Mouse (Mus musculus) right cerebral cortex, postnatal 14 days (tissue): Measurements from ENCODE around the gene Tdp2.
A peak's percentile ranks its signal among the peaks of the same experiment; 100 is the strongest.

Source experiments
- DNase-seq: peaks from one replicate; pipeline ENCODE4 v3.0.0; 2022

Tdp2 gene

DNA sequence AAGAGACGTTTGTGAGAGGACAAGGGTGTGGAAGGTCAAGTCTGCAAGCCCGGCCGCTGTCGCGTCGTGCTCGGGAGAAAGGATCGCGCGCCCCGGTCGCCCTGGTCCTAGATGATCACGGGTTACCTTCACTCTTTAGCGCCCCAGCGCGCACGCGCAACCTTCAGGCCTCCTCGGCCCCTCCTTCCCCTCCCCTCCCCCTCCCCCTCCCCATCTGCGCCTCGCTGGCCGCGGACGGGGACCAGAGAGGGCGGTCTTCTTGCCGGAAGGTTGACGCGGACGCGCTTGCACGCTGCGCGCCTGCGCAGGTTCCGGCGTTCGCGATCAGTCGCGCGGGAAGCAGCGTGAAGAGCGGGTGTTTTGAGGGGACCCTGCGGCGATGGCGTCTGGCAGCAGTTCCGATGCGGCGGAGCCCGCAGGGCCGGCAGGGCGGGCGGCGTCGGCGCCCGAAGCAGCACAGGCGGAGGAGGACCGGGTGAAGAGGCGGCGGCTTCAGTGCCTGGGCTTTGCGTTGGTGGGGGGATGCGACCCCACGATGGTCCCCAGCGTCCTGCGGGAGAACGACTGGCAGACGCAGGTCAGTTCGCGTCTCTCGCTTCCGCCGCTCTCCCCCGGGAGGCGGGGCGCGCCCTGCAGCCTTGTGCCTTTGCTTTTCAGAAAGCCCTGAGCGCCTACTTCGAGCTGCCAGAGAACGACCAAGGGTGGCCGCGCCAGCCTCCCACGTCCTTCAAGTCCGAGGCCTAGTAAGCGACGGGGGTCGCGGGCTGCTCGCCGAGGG is at the start of gene Tdp2, which contains the start of gene Acot13:
Tdp2 (plus strand) TSS at position 327 of the 778 bp plus-strand sequence.
Acot13 (minus strand) TSS at position 188 of the 778 bp plus-strand sequence.
- DNase-seq, result peak; percentile 94

- no peak for DNase-seq
Observed at GRCm38 (mm10) chr13:24781916-24782315, 49.6 kb upstream of the Tdp2 start.

GRCm38 (mm10) chr13:24786014-24786490 is 45.4 kb upstream of the Tdp2 start:
- DNase-seq, result no peak

DNA sequence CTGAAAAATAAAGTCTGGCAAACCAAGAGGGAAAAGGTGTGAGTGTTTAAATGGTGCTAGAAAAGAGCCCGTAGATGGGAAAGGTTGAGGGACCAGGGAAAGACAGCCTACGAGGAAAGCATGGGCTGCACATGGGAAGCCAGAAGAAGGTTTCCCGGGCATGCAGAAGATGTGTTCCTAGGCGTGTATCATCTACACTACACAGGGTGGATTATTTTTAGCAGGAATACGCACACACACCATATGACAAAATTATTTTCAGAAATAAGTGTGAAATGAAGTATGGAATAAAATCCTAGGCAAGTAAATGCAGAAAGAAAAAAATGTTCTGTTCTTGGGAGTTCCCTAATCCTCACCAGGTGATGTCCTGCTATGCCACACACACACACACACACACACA is 44.0 kb upstream of the Tdp2 start:
- DNase-seq, result no peak

DNA sequence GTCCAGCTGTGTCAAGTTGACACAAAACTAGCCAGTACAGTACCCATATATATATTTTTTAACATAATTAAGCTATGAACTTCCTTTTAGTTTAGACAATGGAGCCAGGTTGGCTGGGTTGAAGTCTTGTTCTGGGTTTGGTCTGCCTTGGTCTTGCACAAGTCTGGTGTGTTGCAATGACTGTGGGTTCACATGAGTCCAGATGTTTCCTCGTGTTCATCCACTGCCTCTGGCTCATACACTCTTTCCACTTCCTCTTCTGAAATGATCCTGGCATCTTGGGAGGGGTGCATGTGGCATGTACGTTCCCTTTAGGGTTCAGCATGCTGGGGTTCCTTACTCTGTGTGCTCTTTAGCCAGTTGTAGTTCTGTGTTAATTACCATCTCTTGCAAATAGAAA is 40.1 kb upstream of the Tdp2 start:
- DNase-seq, result no peak

DNA sequence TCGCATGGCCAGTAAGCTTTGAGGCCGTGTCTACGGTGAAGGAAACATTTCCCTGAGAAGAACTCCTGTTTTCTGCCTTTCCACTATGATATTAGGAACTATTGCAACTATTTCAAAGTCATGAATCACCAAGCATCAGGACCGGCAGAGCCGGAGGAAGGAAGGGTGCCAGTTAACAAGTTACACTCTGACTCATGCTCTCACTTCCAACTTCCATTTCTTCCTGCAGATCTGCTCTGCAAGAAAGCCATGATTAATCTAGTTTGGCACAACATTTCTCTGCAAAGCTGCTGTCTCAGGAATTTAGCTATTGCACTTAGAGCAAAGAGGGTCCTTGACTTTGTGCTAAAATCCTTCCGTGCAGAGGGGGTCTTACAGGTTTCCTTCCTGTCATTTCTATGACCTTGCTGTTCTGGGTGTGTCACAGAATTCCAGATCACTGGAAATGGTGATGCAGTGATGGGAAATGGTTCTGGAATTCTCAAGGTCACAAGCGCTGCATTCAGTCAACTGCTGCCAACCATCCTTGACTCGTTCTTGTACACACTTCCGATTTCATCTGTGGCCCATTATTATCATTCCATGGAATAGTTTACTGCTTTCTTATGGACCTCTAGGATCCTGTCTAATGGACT is 39.0 kb upstream of the Tdp2 start:
- no peak for DNase-seq

GRCm38 (mm10) chr13:24798686-24799085 is 32.8 kb upstream of the Tdp2 start:
- no peak for DNase-seq

DNA sequence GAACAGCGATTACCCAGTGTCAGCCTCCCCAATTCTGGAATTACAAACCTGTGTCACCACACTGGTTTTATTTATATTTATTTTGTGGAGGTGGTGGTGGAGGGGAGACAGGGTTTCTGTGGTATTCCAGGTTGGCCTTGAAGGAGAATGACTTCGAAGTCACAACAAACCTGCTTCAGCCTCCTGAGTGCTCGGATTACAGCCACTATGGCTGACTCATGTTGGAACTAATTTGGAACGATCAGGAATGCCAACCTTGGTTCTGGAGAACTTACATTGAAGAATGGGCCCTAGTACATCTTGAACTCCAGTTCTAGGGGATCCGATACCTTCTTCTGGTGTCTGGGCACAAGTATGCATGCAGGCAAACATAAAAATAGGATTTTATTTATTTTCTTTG is 32.1 kb upstream of the Tdp2 start:
- no peak for DNase-seq

- DNase-seq, result no peak
Observed at GRCm38 (mm10) chr13:24799925-24800673, 31.4 kb upstream of the Tdp2 start.

DNA sequence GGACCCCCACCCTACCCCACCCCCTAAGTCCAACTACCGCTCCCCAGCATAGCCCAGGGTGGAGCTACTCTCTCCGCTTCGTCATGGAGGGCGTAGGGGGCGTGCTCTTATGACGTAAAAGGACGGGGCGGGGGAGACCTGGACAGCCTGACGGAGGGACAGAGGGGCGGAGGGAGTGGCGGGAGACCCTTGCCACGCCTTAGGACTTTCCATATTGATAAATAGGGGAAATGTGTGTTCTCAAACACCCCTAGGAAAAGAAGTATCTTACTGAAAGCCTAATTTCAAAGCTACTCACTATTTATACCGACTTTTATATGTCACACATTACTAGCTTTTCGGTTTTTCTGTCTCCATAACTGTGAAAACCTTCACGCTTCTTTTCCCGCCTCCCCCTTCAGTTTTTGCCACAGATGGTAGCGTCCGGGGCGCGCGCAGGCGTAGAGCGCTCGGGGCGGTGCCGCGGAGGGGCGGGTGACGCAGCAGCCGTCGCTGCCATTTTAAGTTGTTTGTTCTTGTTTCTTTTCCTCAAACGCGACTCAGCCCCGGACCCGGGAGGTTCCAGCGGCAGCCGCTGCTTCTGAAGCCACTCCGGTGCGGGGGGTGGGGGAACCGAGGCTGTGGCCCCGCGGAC is 30.7 kb upstream of the Tdp2 start:
- peak; percentile 93 for DNase-seq

GRCm38 (mm10) chr13:24801308-24801921 is 30.1 kb upstream of the Tdp2 start, which contains the start of gene BC005537:
Gene BC005537, plus strand, starts transcription at chr13:24801657.
- DNase-seq, result peak; percentile 63

DNA sequence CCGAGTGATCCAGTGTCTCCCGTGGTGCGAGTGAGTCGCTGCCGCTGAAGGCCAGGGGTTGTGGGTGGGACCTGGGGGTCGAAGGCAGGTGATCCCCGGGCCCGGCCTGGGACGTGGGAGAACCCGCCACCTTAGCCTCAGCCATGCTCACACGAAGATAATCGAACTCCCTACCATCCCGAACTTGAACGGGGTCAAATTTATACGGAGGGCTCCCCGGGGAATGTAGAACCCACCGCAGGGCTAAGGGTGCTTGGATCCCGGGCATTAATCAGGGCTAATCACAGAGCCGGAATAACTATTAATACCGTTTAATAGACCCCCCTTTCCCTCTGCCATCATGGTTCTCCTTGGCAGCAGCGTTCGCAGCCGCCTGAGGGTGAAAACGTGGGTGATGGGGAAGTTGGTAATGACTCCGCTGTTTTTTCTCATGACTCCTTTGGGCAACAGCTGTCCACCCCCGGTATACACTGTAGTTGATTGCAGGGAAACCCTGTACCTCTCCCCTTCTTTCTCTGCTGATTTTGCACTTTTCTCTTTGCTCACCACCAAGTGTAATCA is 29.3 kb upstream of the Tdp2 start:
- no peak for DNase-seq

GRCm38 (mm10) chr13:24803196-24803595 is 28.3 kb upstream of the Tdp2 start:
- DNase-seq, result no peak

DNA sequence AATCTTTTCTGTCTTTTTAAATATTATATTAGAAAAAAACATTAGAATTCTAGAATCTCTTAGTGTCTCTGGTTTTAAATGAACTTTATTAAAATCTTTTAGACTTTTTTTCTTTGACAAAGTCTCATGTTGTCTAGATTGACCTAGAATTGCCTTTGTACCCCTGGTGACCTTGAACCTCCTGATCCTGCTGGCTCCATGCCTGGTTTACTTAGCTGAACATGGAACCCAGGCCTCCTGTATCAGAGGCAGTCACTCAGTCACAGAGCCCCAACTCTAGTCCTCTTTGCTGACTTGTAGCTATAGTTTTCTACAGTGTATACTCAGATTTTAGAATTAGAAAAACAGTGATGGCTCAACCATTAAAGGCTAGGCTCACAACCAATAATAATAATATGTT is 25.4 kb upstream of the Tdp2 start:
- DNase-seq, result no peak

GRCm38 (mm10) chr13:24812521-24812920 is 19.0 kb upstream of the Tdp2 start:
- DNase-seq, result no peak

DNA sequence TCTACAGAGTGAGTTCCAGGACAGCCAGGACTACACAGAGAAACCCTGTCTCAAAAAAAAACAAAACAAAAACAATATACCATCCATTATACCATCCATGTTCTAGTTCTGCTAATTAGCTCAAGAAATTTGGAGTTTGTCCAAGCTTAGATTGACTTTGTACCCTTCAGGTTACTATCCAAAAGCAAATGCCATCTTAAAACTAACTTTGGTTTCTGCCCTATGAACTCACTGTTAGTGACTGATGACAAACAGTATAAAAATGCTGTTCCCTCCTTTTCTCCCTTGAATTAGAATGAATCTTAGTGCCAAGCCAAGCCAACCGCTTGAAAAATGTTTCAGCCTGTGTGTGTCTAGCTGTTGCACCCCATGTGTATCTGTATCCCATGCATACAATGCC is 16.9 kb upstream of the Tdp2 start:
- DNase-seq, result no peak

GRCm38 (mm10) chr13:24816125-24817092 is 15.1 kb upstream of the Tdp2 start:
- DNase-seq, result peak; percentile 9

DNA sequence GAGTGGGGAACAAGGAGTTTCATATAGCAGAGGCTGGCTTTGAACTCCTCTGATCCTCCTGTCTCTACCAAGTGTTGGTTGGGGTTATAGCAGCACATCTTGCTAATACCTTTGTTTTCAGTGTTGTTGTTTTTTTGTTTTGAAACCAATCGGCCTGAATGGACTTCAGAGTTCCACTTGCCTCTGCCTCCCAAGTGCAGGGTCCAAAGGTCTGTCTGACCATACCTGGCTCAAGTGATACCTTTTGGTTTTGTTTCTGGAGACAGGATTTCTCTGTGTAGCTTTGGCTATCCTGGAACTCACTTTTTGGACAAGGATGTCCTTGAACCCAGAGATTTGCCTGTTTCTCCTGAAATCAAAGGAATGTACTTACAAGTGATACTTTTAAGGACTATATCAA is 11.5 kb upstream of the Tdp2 start:
- no peak for DNase-seq

GRCm38 (mm10) chr13:24822663-24823343 is 8.7 kb upstream of the Tdp2 start:
- no peak for DNase-seq

DNA sequence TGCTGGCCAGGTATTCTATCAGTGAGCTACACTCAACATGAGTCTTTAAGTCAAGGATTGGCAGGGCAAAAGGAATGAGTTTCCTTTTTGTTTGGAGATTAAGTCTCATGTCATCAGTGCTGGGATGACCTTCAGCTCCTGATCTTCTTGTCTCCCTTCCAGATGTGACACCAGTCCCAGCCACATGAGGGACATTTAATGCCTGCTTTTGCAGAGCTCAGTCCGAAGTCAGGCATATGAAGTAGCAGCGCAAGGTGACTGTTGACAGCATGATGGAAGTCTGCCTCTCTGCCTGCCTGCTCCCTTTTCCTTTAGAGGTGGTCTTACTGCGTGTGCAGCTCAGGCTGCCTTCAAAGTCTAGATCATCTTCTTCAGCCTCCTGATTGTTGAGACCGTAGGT is 6.8 kb upstream of the Tdp2 start:
- no peak for DNase-seq
